Mouse (Mus musculus) small intestine, adult 2 months (tissue): ENCODE data around the gene Dnmt3a.

ENCODE experiments used
- CTCF ChIP-seq: fragments of 200-500 bp; IDR thresholded peaks from 2 replicates; pipeline ENCODE4 v1.5.1; 2012; ENCODE audit warnings: low read depth, mild to moderate bottlenecking, control low read depth, inconsistent platforms, low read length, moderate library complexity, mixed read lengths; ENCODE audit not compliant: insufficient replicate concordance, insufficient read length; ENCODE audit errors: extremely low read depth
- POLR2A ChIP-seq: fragments of 200-500 bp; IDR thresholded peaks from 2 replicates; pipeline ENCODE4 v1.6.1; 2012; ENCODE audit warnings: low read depth, mild to moderate bottlenecking, control low read depth, inconsistent platforms, low read length, moderate library complexity

DNA sequence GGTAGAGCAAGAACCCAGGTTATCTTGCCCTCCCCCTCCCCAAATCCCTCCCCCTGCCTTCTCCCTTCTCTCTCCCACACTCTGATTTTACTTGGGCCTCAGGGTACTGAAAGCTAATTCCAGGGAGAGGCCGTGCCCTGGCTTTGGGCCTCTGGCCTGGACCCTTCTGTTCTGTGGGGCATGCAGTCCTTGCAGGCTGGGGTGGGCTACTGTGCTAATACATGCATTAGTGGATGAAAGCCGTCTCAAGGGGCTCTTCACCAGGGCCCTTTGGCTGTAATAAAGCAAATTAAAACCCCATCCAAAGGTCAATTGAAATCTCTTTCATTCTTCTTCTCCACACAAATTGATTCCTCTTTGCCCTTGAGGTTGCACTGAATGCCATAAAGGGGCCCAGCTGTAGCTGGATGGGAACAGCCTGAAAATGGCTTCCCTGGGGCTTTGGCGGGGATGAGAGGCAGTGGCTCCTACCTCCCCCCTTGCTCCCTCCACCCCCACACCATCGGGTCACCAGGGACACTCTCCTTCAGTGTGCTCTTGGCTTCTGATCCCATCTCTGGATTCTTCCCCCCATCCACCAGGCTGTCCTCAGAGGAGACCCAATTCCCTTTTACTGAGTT lies 138.8 kb downstream of the Dnmt3a start:
- TF ChIP-seq POLR2A: no peak
- TF ChIP-seq CTCF: no peak
